Mouse (Mus musculus) megakaryocyte, embryonic 14.5 days (primary cell): ENCODE measurements around the gene Gm17662. TPM values are rescaled to one million over a fixed set of nuclear protein-coding genes. Genes with fewer than 3 reads are reported as not detected.

ENCODE experiments used
- H3K27me3 ChIP-seq: replicated peaks from 2 replicates; pipeline ENCODE3; 2012; ENCODE audit warnings: inconsistent platforms
- H3K36me3 ChIP-seq: replicated peaks from 2 replicates; pipeline ENCODE3; 2012; ENCODE audit warnings: low read length, inconsistent platforms, mixed read lengths
- H3K4me1 ChIP-seq: 2 replicates; pipeline ENCODE4 v1.6.1; 2012; ENCODE audit warnings: inconsistent platforms
- H3K4me3 ChIP-seq: replicated peaks from 2 replicates; pipeline ENCODE3; 2012; ENCODE audit warnings: moderate library complexity, mild to moderate bottlenecking, inconsistent platforms
- H3K9me3 ChIP-seq: 2 replicates; pipeline ENCODE4 v1.6.1; 2012; ENCODE audit warnings: inconsistent platforms
- FLI1 ChIP-seq: IDR thresholded peaks from 2 replicates; pipeline ENCODE4 v1.6.1; 2012; ENCODE audit warnings: low read length, inconsistent platforms, mixed read lengths
- GATA1 ChIP-seq: IDR thresholded peaks from 3 replicates; pipeline ENCODE4 v1.6.1; 2012; ENCODE audit warnings: mixed read lengths, low read length, inconsistent platforms, borderline replicate concordance
- polyA plus RNA-seq: library from polyadenylated mRNA; stranded (reverse); fragments of >175 nt; gene quantifications from 2 replicates; pipeline ENCODE4 v1.2.3, GENCODE M21; 2012; ENCODE audit warnings: low replicate concordance; ENCODE audit not compliant: insufficient read depth

Gene Gm17662
- not detected in 2 replicates for polyA plus RNA-seq

DNA sequence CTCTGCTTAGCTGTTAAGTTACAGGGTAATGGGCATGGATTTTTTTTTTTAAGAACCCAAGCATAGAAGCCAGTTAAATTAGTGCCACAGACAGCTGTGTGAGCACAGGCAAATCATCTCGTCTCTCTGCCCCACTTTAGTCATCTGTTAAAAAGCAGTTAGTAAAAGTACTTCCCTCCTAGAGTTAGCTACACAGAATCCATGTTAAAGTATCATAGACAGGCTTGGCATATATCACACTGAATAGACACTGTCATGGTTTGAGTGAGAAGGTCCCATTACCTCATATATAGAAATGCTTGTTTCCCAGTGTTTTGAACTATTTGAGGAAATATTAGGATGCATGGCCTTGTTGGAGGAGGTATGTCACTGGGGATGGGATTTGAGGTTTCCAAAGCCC lies at the start of gene Gm17662:
Gene Gm17662, plus strand, starts transcription at position 301 of the 400 bp plus-strand sequence.
- H3K4me3 ChIP-seq = no peak within 1 kb of the TSS
- H3K9me3 ChIP-seq = peaks cover 8% of the 10 kb centered on the region; the same call in 1 of the 2 replicates
- no peaks in the 10 kb centered on the region for H3K27me3 ChIP-seq
- H3K36me3 ChIP-seq = no peaks in the 10 kb centered on the region
- H3K4me1 ChIP-seq = no peaks in the 10 kb centered on the region
- TF ChIP-seq GATA1 (no peak), FLI1 (no peak)

DNA sequence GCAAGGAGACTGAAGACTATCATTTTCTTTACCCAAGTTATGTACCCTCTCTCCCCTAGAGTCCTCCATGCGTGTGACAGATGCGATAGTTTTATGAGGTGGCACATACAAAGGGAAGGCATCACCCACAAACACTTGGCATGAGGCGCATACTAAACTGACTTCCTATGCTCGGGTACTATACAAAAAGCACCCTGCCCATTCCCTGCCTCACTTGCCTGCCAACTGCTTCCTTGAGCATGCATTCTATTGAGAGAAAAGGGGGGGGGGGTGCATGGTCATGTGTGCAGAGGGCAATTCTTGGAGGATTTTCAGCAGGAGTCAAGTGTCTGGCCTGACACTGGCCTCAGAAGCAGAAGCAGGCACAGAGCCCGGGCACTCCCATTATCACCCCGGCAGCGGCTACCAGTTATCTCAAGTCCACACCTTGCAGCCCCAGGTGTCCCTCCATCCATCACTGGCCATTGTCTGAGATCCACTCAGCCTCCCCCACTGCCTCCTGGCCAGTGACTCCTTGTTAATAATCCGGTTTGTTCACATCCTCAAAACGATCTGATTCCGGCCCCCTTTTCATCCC lies 46.3 kb upstream of the Gm17662 start:
- H3K36me3 ChIP-seq = no peaks in the 10 kb centered on the region
- H3K4me3 ChIP-seq = no peak overlapping the region
- no peaks in the 10 kb centered on the region for H3K4me1 ChIP-seq
- H3K27me3 ChIP-seq = no peaks in the 10 kb centered on the region
- TF ChIP-seq FLI1 (no peak), GATA1 (no peak)
- peaks cover 45% of the 10 kb centered on the region for H3K9me3 ChIP-seq

DNA sequence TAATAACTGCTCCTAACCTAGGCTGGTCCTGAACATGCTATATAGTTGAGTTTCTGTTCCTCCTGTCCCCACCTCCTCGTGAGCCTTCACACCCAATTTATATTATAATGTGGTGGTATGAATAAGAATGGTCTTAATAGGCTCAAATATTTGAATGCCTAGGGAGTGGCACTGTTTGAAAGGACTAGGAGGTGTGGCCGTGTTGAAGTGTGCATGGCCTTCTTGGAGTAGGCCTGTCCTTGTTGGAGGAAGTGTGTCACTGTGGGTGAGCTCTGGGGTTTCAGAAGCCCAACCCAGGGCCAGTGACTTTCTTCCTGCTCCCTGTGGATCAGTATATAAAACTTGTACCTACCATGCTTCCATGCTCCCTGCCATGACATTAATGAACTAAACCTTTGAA lies 43.5 kb upstream of the Gm17662 start:
- no peaks in the 10 kb centered on the region for H3K36me3 ChIP-seq
- H3K9me3 ChIP-seq = peaks cover 64% of the 10 kb centered on the region
- H3K4me3 ChIP-seq = no peak overlapping the region
- no peaks in the 10 kb centered on the region for H3K27me3 ChIP-seq
- H3K4me1 ChIP-seq = no peaks in the 10 kb centered on the region
- TF ChIP-seq FLI1 (no peak), GATA1 (no peak)

DNA sequence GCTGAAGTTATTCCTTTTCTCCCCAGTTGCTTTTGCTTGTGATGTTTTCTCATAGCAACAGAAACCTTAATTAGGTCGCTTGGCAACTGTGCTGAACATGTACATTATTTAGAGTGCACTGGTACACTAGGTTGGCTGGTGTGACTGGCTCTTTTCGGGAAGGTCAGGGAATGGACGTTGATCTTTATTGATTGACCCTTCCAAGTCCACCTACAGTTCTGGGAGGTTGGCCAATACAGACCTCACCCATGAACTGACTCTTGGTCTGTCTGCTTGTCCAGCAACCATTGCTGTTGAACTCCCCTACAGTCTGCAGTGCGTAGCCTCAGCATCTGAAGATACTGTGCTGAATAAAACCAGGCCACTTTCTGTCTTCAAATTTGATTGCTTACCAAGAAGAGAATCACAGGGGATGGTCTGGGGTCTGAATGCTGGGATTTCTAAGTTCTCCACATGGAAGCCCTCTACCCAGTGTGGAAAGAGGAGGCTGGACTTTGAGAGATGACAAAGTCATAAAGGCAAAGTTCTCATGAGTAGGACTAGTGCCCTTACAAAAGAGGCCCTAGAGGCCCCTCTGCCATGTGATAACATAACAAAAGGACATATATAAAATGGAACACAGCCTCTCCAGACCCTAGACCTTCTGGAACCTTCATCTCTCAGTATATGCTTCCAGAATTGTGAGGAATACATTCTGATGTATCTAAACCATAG lies 40.5 kb upstream of the Gm17662 start:
- Histone ChIP-seq H3K9me3 (peaks cover 71% of the 10 kb centered on the region), H3K36me3 (no peaks in the 10 kb centered on the region), H3K27me3 (no peaks in the 10 kb centered on the region), H3K4me1 (no peaks in the 10 kb centered on the region), H3K4me3 (no peak overlapping the region)
- TF ChIP-seq GATA1 (no peak), FLI1 (no peak)

DNA sequence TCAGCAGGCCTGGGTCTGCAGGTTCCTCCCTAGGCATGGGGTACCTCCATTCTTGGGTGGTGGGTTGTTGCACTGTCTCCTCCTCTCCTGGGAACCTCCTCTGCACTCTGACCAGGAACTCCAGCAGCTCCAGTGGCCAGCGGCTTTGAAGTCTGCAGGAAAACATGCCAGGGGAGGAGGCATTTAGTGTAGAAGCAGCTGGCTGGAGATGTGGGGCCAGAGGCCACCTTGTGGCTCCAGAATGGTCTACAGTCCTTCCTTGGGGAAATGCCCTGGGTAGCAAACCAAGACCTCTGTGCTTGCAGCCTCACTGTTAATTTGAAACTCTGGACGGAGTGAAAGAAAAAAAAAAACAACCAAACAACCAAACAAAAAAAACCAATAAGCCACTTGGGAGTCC lies 39.6 kb upstream of the Gm17662 start:
- H3K9me3 ChIP-seq = peaks cover 73% of the 10 kb centered on the region
- H3K27me3 ChIP-seq = no peaks in the 10 kb centered on the region
- H3K4me1 ChIP-seq = no peaks in the 10 kb centered on the region
- H3K4me3 ChIP-seq = no peak overlapping the region
- no peaks in the 10 kb centered on the region for H3K36me3 ChIP-seq
- TF ChIP-seq GATA1 (no peak), FLI1 (no peak)

DNA sequence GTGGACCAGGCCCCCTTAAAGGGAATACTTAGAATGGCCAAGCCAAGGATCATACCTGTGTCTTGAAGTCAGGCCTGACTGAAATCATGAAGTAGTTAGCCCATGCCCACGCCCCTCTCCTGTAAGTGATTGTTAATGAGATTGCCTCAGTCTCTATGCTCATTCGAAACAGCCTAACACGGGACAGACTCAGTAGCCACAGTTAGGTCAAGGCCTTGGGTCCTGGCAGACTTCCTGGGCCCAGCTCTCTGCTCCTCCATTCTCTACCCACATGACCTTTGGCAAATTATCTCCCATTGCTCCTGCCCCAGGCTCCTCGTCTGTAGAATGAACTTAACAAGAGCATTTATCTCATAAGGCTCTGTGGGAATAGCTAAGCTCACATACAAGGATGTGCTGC lies 38.1 kb upstream of the Gm17662 start:
- no peaks in the 10 kb centered on the region for H3K27me3 ChIP-seq
- TF ChIP-seq GATA1 = no peak
- no peak for TF ChIP-seq FLI1
- peaks cover 81% of the 10 kb centered on the region for H3K9me3 ChIP-seq
- H3K4me1 ChIP-seq = no peaks in the 10 kb centered on the region
- H3K4me3 ChIP-seq = no peak overlapping the region
- no peaks in the 10 kb centered on the region for H3K36me3 ChIP-seq

DNA sequence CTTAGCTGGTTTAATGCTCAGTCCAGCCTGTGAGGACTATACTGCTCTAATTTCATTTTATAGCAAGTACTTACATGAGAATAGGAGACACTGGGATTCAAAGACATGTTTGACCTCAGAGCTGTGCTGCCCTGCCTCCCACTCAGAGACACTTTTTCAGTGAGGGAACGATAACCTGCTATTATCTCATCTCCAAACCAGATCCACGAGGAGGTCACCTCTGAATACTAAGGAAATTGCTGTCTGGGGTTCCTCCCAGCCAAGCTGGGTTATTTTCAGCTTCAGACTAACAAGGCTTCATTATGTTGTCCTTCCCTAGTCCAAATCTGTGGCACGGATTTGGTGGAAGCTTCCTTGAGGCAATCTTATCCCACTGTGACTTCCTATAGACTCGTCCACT lies 37.2 kb upstream of the Gm17662 start:
- H3K36me3 ChIP-seq = no peaks in the 10 kb centered on the region
- TF ChIP-seq FLI1 = no peak
- no peak for TF ChIP-seq GATA1
- no peaks in the 10 kb centered on the region for H3K4me1 ChIP-seq
- no peak overlapping the region for H3K4me3 ChIP-seq
- H3K27me3 ChIP-seq = no peaks in the 10 kb centered on the region
- H3K9me3 ChIP-seq = peaks cover 72% of the 10 kb centered on the region

DNA sequence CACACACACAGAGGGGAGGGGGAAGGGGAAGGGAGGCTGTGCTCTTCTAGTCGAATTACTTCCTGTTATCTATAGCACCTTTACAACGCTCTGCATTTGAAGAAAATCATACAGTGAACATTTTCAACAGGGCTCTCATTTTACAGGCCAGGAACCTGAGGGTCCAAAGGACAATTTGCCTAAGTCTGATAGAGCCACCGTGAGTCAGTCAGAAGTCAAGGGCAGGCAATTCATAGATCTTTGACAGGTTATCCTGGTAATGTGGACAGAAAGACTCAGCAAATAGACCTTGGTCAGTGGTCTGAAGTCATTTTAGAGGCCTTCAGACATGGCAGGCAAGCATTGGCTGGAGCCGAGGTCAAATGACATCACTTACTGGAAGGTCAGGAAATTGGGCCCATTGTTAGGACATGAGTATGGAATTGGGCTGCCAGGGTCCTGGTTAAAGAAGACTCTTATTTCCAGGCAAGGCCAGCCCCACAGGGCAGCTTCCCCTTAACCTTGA lies 33.5 kb upstream of the Gm17662 start:
- Histone ChIP-seq H3K4me3 (no peak overlapping the region), H3K4me1 (no peaks in the 10 kb centered on the region), H3K9me3 (peaks cover 46% of the 10 kb centered on the region), H3K36me3 (no peaks in the 10 kb centered on the region), H3K27me3 (no peaks in the 10 kb centered on the region)
- TF ChIP-seq FLI1 (no peak), GATA1 (no peak)

DNA sequence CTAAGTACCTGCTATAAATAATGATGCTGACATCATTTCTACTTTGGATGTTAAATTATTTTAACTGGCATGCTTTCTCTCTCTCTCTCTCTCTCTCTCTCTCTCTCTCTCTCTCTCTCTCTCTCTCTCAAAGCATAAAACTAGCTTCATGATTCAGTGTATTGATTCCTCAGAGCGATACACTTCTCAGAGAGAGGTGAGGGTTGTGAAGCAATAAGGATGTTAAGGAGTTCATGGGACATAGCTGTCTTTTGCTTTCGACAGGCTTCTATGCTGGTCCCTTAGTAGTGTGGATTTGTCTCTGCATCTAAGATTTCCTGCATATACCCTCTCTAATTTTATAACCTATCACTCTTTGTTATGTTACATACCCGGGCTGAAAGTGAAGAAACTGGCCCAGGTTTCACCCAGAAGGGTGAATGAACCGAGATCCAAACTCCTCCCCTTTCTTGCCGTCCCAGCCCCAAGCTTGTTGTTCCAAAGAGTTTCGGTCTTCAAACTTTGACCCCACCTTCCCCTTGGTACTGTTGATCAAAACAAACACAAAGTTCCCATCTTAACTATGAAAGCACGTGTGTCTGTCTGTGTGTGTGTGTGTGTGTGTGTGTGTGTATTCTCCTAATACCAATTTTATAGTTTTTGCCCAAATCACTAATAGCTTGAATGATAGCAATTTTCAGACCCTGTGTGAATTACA lies 32.6 kb upstream of the Gm17662 start:
- TF ChIP-seq FLI1 (no peak), GATA1 (no peak)
- H3K27me3 ChIP-seq = no peaks in the 10 kb centered on the region
- H3K4me3 ChIP-seq = no peak overlapping the region
- H3K36me3 ChIP-seq = no peaks in the 10 kb centered on the region
- no peaks in the 10 kb centered on the region for H3K4me1 ChIP-seq
- peaks cover 37% of the 10 kb centered on the region for H3K9me3 ChIP-seq

DNA sequence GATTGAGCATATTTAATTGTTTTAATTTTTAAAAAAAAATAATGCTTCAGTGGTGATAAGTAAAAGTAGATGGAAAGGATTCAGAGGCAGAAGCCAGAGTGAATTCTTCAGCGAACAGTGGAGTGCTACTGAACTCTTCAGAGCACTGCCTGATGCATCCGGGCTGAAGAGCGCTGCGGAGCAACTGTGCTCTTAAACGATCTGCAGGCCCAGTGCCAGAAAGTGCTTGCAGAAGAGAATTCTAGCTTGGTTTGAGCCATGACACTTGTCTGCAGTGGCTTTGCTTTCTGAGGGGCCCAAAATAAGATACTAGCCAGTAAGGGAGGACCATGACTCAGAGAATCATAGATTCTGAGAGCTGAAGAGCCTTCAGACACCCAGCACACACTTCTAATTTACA lies 28.2 kb upstream of the Gm17662 start:
- H3K4me1 ChIP-seq = no peaks in the 10 kb centered on the region
- no peak overlapping the region for H3K4me3 ChIP-seq
- no peaks in the 10 kb centered on the region for H3K36me3 ChIP-seq
- peaks cover 17% of the 10 kb centered on the region for H3K9me3 ChIP-seq
- no peaks in the 10 kb centered on the region for H3K27me3 ChIP-seq
- TF ChIP-seq GATA1 (no peak), FLI1 (no peak)
